Mouse (Mus musculus): ENCODE results near the gene Enpp7. TPM values are rescaled to one million over a fixed set of nuclear protein-coding genes. Genes with fewer than 3 reads are reported as not detected.

The Enpp7 gene
- polyA plus RNA-seq, 1 experiment from 2014 or later, result not detected

- ATAC-seq (replicated peaks; ENCODE audit: low FRiP score), result no peak
- H3K4me1 ChIP-seq (replicated peaks; ENCODE audit: control insufficient read depth, insufficient read depth, low read length), result peaks cover 28% of the 10 kb centered on the region
- peaks cover 67% of the 10 kb centered on the region for H3K27me3 ChIP-seq (replicated peaks; ENCODE audit: control insufficient read depth, insufficient read depth, low read length)
- H3K9me3 ChIP-seq (ENCODE audit: control insufficient read depth, low read length), result no peaks in the 10 kb centered on the region
- H3K36me3 ChIP-seq (ENCODE audit: control insufficient read depth, insufficient read depth, low read length), result no peaks in the 10 kb centered on the region
- no peak overlapping the region for H3K4me3 ChIP-seq (ENCODE audit: low read depth, low read length)
- no peak overlapping the region for H3K4me2 ChIP-seq
- no peak overlapping the region for H3K27ac ChIP-seq (ENCODE audit: low read depth, low read length)
- WGBS, result 2% methylated on average over 21 of the region's 21 CpGs
- no peak overlapping the region for H3K9ac ChIP-seq (ENCODE audit: low read depth, low read length)
- DNase-seq (ENCODE audit: low spot score), result no peak
These were observed 47.7 kb downstream of the Enpp7 start for GRCm38 (mm10) chr11:119035686-119036165.

DNA sequence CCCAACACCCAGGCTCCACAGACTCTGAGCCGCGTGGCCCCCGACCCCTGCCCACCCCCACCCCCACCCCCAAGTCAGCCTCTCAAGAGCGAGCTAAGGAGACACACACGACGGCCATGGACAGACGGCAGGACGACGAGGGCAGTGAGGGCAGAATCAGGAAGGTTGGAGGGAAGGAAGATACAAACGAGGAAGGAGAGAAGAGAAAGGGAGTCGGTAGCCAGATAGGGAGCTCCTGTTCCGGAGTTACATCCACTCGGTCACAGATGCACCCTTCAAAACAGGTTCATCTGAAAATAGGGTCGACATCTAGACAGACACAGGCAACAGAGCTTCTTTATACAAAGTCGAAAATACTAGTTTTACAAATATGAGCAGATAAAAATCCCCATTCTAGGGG is 48.5 kb downstream of the Enpp7 start:
- Histone ChIP-seq H3K4me3 (ENCODE audit: low read depth, low read length) (no peak overlapping the region), H3K9me3 (ENCODE audit: control insufficient read depth, low read length) (no peaks in the 10 kb centered on the region), H3K27me3 (replicated peaks; ENCODE audit: control insufficient read depth, insufficient read depth, low read length) (peaks cover 70% of the 10 kb centered on the region), H3K9ac (ENCODE audit: low read depth, low read length) (no peak overlapping the region), H3K4me2 (no peak overlapping the region), H3K4me1 (replicated peaks; ENCODE audit: control insufficient read depth, insufficient read depth, low read length) (peaks cover 28% of the 10 kb centered on the region), H3K36me3 (ENCODE audit: control insufficient read depth, insufficient read depth, low read length) (no peaks in the 10 kb centered on the region), H3K27ac (ENCODE audit: low read depth, low read length) (no peak overlapping the region)
- no peak for DNase-seq (ENCODE audit: low spot score)
- ATAC-seq (replicated peaks; ENCODE audit: low FRiP score), result no peak
- WGBS, result 2% methylated on average over 15 of the region's 15 CpGs

GRCm38 (mm10) chr11:119036934-119037779 is 49.2 kb downstream of the Enpp7 start:
- Histone ChIP-seq H3K4me3 (ENCODE audit: low read depth, low read length) (peak overlapping the region; percentile 49), H3K4me1 (replicated peaks; ENCODE audit: control insufficient read depth, insufficient read depth, low read length) (peaks cover 35% of the 10 kb centered on the region), H3K27ac (ENCODE audit: low read depth, low read length) (no peak overlapping the region), H3K27me3 (replicated peaks; ENCODE audit: control insufficient read depth, insufficient read depth, low read length) (peaks cover 77% of the 10 kb centered on the region), H3K9ac (ENCODE audit: low read depth, low read length) (0 out of 2 replicates have a peak overlapping the region, but pooled peaks have one; percentile 5), H3K4me2 (peak overlapping the region; percentile 71), H3K36me3 (ENCODE audit: control insufficient read depth, insufficient read depth, low read length) (no peaks in the 10 kb centered on the region), H3K9me3 (ENCODE audit: control insufficient read depth, low read length) (no peaks in the 10 kb centered on the region)
- 3% methylated on average over 57 of the region's 57 CpGs for WGBS
- ATAC-seq (replicated peaks; ENCODE audit: low FRiP score), result no peak
- peak; percentile 54 for DNase-seq (ENCODE audit: low spot score)

GRCm38 (mm10) chr11:119037780-119038401 is 49.9 kb downstream of the Enpp7 start:
- 10% methylated on average over 18 of the region's 18 CpGs for WGBS
- Histone ChIP-seq H3K9me3 (ENCODE audit: control insufficient read depth, low read length) (no peaks in the 10 kb centered on the region), H3K27me3 (replicated peaks; ENCODE audit: control insufficient read depth, insufficient read depth, low read length) (peaks cover 85% of the 10 kb centered on the region), H3K36me3 (ENCODE audit: control insufficient read depth, insufficient read depth, low read length) (no peaks in the 10 kb centered on the region), H3K4me2 (peak overlapping the region; percentile 71), H3K9ac (ENCODE audit: low read depth, low read length) (no peak overlapping the region), H3K27ac (ENCODE audit: low read depth, low read length) (no peak overlapping the region), H3K4me1 (replicated peaks; ENCODE audit: control insufficient read depth, insufficient read depth, low read length) (peaks cover 38% of the 10 kb centered on the region), H3K4me3 (ENCODE audit: low read depth, low read length) (peak overlapping the region; percentile 49)
- DNase-seq (ENCODE audit: low spot score) (no peak), ATAC-seq (replicated peaks; ENCODE audit: low FRiP score) (no peak)

- H3K4me3 ChIP-seq (ENCODE audit: low read depth, low read length), result no peak overlapping the region
- no peaks in the 10 kb centered on the region for H3K9me3 ChIP-seq (ENCODE audit: control insufficient read depth, low read length)
- ATAC-seq (replicated peaks; ENCODE audit: low FRiP score), result no peak
- no peak overlapping the region for H3K9ac ChIP-seq (ENCODE audit: low read depth, low read length)
- H3K27me3 ChIP-seq (replicated peaks; ENCODE audit: control insufficient read depth, insufficient read depth, low read length), result peaks cover 86% of the 10 kb centered on the region
- H3K27ac ChIP-seq (ENCODE audit: low read depth, low read length), result no peak overlapping the region
- peaks cover 38% of the 10 kb centered on the region for H3K4me1 ChIP-seq (replicated peaks; ENCODE audit: control insufficient read depth, insufficient read depth, low read length)
- no peaks in the 10 kb centered on the region for H3K36me3 ChIP-seq (ENCODE audit: control insufficient read depth, insufficient read depth, low read length)
- no peak overlapping the region; the same call in 1 of the 2 replicates for H3K4me2 ChIP-seq
- no peak for DNase-seq (ENCODE audit: low spot score)
- 60% methylated on average over 22 of the region's 22 CpGs for WGBS
These were observed 50.9 kb downstream of the Enpp7 start for GRCm38 (mm10) chr11:119038744-119039484.

DNA sequence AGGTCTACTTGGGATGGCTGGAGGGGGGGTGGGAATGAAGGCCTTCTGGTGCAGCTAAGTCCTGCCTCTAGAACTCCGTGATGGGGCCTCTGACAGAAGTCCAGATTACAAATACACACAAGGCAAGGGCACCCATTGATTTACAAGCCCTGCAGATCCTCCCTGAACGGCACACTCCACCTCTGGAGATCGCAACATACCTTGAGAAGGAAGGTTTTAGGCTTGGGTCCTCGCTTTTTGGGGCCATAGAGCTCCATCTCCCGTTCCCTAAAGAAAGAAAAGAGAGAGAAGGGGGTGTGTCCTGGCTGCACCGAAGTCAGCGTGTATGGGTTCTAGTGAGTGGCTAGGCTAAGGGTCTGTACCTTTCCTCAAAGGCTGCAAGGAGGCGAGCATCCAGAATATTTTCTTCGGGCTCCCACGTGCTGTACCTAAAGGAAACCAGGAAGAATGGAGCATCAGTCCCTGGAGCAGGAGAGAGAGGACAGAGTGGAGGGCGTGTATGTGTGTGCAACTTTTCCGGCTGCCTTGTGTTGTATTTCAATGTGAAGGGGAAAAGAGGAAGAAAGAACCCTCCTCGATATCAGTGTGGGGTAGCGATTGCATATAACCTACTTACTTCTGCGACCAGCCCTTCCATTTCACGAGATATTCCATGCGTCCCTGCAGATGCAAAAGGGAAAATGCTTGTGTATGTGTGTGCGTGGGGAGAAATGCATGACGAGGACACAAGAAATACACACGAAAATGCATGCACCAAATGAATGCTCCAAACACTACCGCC is 51.9 kb downstream of the Enpp7 start:
- H3K4me1 ChIP-seq (replicated peaks; ENCODE audit: control insufficient read depth, insufficient read depth, low read length), result peaks cover 47% of the 10 kb centered on the region
- DNase-seq (ENCODE audit: low spot score), result no peak
- H3K4me3 ChIP-seq (ENCODE audit: low read depth, low read length), result peak overlapping the region; percentile 75
- no peaks in the 10 kb centered on the region for H3K9me3 ChIP-seq (ENCODE audit: control insufficient read depth, low read length)
- ATAC-seq (replicated peaks; ENCODE audit: low FRiP score), result no peak
- H3K4me2 ChIP-seq, result peak overlapping the region; percentile 92
- H3K27ac ChIP-seq (ENCODE audit: low read depth, low read length), result no peak overlapping the region
- no peaks in the 10 kb centered on the region for H3K36me3 ChIP-seq (ENCODE audit: control insufficient read depth, insufficient read depth, low read length)
- peak overlapping the region; percentile 81 for H3K9ac ChIP-seq (ENCODE audit: low read depth, low read length)
- 9% methylated on average over 21 of the region's 21 CpGs for WGBS
- H3K27me3 ChIP-seq (replicated peaks; ENCODE audit: control insufficient read depth, insufficient read depth, low read length), result peaks cover 86% of the 10 kb centered on the region

- ATAC-seq (replicated peaks; ENCODE audit: low FRiP score), result peak; percentile 94
- WGBS, result under 1% methylated on average over 60 of the region's 63 CpGs
- H3K4me2 ChIP-seq, result peak within 1 kb of the TSS; percentile 92
- H3K36me3 ChIP-seq (ENCODE audit: control insufficient read depth, insufficient read depth, low read length), result no peaks in the 10 kb centered on the region
- no peaks in the 10 kb centered on the region for H3K9me3 ChIP-seq (ENCODE audit: control insufficient read depth, low read length)
- peak within 1 kb of the TSS; percentile 75 for H3K4me3 ChIP-seq (ENCODE audit: low read depth, low read length)
- peak within 1 kb of the TSS; percentile 81 for H3K9ac ChIP-seq (ENCODE audit: low read depth, low read length)
- DNase-seq (ENCODE audit: low spot score), result peak; percentile 98
- peaks cover 50% of the 10 kb centered on the region for H3K4me1 ChIP-seq (replicated peaks; ENCODE audit: control insufficient read depth, insufficient read depth, low read length)
- H3K27me3 ChIP-seq (replicated peaks; ENCODE audit: control insufficient read depth, insufficient read depth, low read length), result peaks cover 86% of the 10 kb centered on the region
- H3K27ac ChIP-seq (ENCODE audit: low read depth, low read length), result peak within 1 kb of the TSS; percentile 49; the same call in 1 of the 2 replicates
These were observed 52.8 kb downstream of the Enpp7 start, which contains the start of gene Cbx8 for GRCm38 (mm10) chr11:119040600-119041324. Gene Cbx8, minus strand, starts transcription at chr11:119040969.

Measured in liver, embryonic 11.5 days (tissue).